Mouse (Mus musculus): Measurements from ENCODE around the gene Grin2d. TPM values are rescaled to one million over a fixed set of nuclear protein-coding genes. Genes with fewer than 3 reads are reported as not detected.

Grin2d gene
- polyA plus RNA-seq, 1 experiment from 2014 or later: 0.21 TPM

GRCm38 (mm10) chr7:45848447-45849027 is 29.6 kb downstream of the Grin2d start:
- no peaks in the 10 kb centered on the region for H3K4me1 ChIP-seq (replicated peaks)
- H3K27ac ChIP-seq: no peak overlapping the region
- H3K4me2 ChIP-seq: no peak overlapping the region
- H3K9me3 ChIP-seq (replicated peaks): no peaks in the 10 kb centered on the region
- no peak overlapping the region for H3K4me3 ChIP-seq
- H3K27me3 ChIP-seq: peaks cover 26% of the 10 kb centered on the region
- H3K9ac ChIP-seq: no peak overlapping the region
- 11% methylated on average over 6 of the region's 6 CpGs for WGBS
- ATAC-seq (replicated peaks; ENCODE audit: insufficient number of reproducible peaks, insufficient read depth, low FRiP score, low read depth): no peak
- H3K36me3 ChIP-seq: no peaks in the 10 kb centered on the region

- no peaks in the 10 kb centered on the region for H3K36me3 ChIP-seq
- no peak for ATAC-seq (replicated peaks; ENCODE audit: insufficient number of reproducible peaks, insufficient read depth, low FRiP score, low read depth)
- H3K4me3 ChIP-seq: no peak overlapping the region
- H3K4me1 ChIP-seq (replicated peaks): no peaks in the 10 kb centered on the region
- no peak overlapping the region for H3K4me2 ChIP-seq
- H3K27me3 ChIP-seq: peaks cover 38% of the 10 kb centered on the region
- H3K9me3 ChIP-seq (replicated peaks): no peaks in the 10 kb centered on the region
- WGBS: 79% methylated on average over 10 of the region's 10 CpGs
- no peak overlapping the region for H3K9ac ChIP-seq
- H3K27ac ChIP-seq: no peak overlapping the region
Observed at GRCm38 (mm10) chr7:45842950-45843744, 35.0 kb downstream of the Grin2d start.

GRCm38 (mm10) chr7:45833924-45834323 is 44.3 kb downstream of the Grin2d start:
- Histone ChIP-seq H3K4me1 (replicated peaks) (peaks cover 27% of the 10 kb centered on the region), H3K9ac (no peak overlapping the region), H3K4me3 (peak overlapping the region; percentile 41), H3K36me3 (peaks cover 5% of the 10 kb centered on the region), H3K4me2 (peak overlapping the region; percentile 67), H3K27me3 (peaks cover 58% of the 10 kb centered on the region), H3K27ac (no peak overlapping the region), H3K9me3 (replicated peaks) (no peaks in the 10 kb centered on the region)
- 3% methylated on average over 14 of the region's 31 CpGs for WGBS
- ATAC-seq (replicated peaks; ENCODE audit: insufficient number of reproducible peaks, insufficient read depth, low FRiP score, low read depth): no peak

GRCm38 (mm10) chr7:45833148-45833790 is 44.9 kb downstream of the Grin2d start:
- H3K9ac ChIP-seq: 0 out of 2 replicates have a peak overlapping the region, but pooled peaks have one; percentile 13
- WGBS: under 1% methylated on average over 86 of the region's 86 CpGs
- peak overlapping the region; percentile 41 for H3K4me3 ChIP-seq
- H3K36me3 ChIP-seq: peaks cover 12% of the 10 kb centered on the region
- no peaks in the 10 kb centered on the region for H3K9me3 ChIP-seq (replicated peaks)
- H3K27ac ChIP-seq: no peak overlapping the region
- ATAC-seq (replicated peaks; ENCODE audit: insufficient number of reproducible peaks, insufficient read depth, low FRiP score, low read depth): 0 out of 2 replicates have a peak, but pooled peaks have one; percentile 16
- peak overlapping the region; percentile 67 for H3K4me2 ChIP-seq
- H3K4me1 ChIP-seq (replicated peaks): peaks cover 27% of the 10 kb centered on the region
- H3K27me3 ChIP-seq: peaks cover 58% of the 10 kb centered on the region

GRCm38 (mm10) chr7:45832428-45832827 is 45.8 kb downstream of the Grin2d start:
- Histone ChIP-seq H3K4me1 (replicated peaks) (peaks cover 27% of the 10 kb centered on the region), H3K36me3 (peaks cover 20% of the 10 kb centered on the region), H3K9ac (no peak overlapping the region), H3K27me3 (peaks cover 55% of the 10 kb centered on the region), H3K4me3 (peak overlapping the region; percentile 41), H3K4me2 (peak overlapping the region; percentile 67), H3K27ac (no peak overlapping the region), H3K9me3 (replicated peaks) (no peaks in the 10 kb centered on the region)
- 9% methylated on average over 30 of the region's 30 CpGs for WGBS
- no peak for ATAC-seq (replicated peaks; ENCODE audit: insufficient number of reproducible peaks, insufficient read depth, low FRiP score, low read depth)

- peak overlapping the region; percentile 78; the same call in 1 of the 2 replicates for H3K9ac ChIP-seq
- H3K27ac ChIP-seq: no peak overlapping the region
- H3K27me3 ChIP-seq: peaks cover 47% of the 10 kb centered on the region
- no peak for ATAC-seq (replicated peaks; ENCODE audit: insufficient number of reproducible peaks, insufficient read depth, low FRiP score, low read depth)
- peak overlapping the region; percentile 81 for H3K4me3 ChIP-seq
- H3K4me1 ChIP-seq (replicated peaks): peaks cover 27% of the 10 kb centered on the region
- H3K36me3 ChIP-seq: peaks cover 33% of the 10 kb centered on the region
- H3K9me3 ChIP-seq (replicated peaks): no peaks in the 10 kb centered on the region
- peak overlapping the region; percentile 80 for H3K4me2 ChIP-seq
- WGBS: 24% methylated on average over 5 of the region's 5 CpGs
Observed at GRCm38 (mm10) chr7:45831128-45831525, 47.1 kb downstream of the Grin2d start.

GRCm38 (mm10) chr7:45830427-45831127 is 47.6 kb downstream of the Grin2d start, which contains the start of gene Grwd1:
Gene Grwd1 (minus strand): TSS chr7:45830944.
- no peaks in the 10 kb centered on the region for H3K9me3 ChIP-seq (replicated peaks)
- peak; percentile 71 for ATAC-seq (replicated peaks; ENCODE audit: insufficient number of reproducible peaks, insufficient read depth, low FRiP score, low read depth)
- peak within 1 kb of the TSS; percentile 78 for H3K9ac ChIP-seq
- peak within 1 kb of the TSS; percentile 80 for H3K4me2 ChIP-seq
- peaks cover 27% of the 10 kb centered on the region for H3K4me1 ChIP-seq (replicated peaks)
- peak within 1 kb of the TSS; percentile 81 for H3K4me3 ChIP-seq
- H3K27ac ChIP-seq: peak within 1 kb of the TSS; percentile 66
- under 1% methylated on average over 35 of the region's 35 CpGs for WGBS
- H3K36me3 ChIP-seq: peaks cover 38% of the 10 kb centered on the region
- peaks cover 44% of the 10 kb centered on the region for H3K27me3 ChIP-seq

GRCm38 (mm10) chr7:45826631-45827030 is 51.5 kb downstream of the Grin2d start:
- Histone ChIP-seq H3K27ac (no peak overlapping the region), H3K27me3 (peaks cover 4% of the 10 kb centered on the region), H3K4me2 (no peak overlapping the region), H3K4me3 (no peak overlapping the region), H3K9ac (no peak overlapping the region), H3K9me3 (replicated peaks) (no peaks in the 10 kb centered on the region), H3K4me1 (replicated peaks) (peaks cover 9% of the 10 kb centered on the region), H3K36me3 (peaks cover 55% of the 10 kb centered on the region)
- no peak for ATAC-seq (replicated peaks; ENCODE audit: insufficient number of reproducible peaks, insufficient read depth, low FRiP score, low read depth)
- WGBS: 90% methylated on average over 7 of the region's 7 CpGs

- Histone ChIP-seq H3K4me1 (replicated peaks) (peaks cover 5% of the 10 kb centered on the region), H3K36me3 (peaks cover 55% of the 10 kb centered on the region), H3K4me3 (no peak within 1 kb of the TSS), H3K9me3 (replicated peaks) (no peaks in the 10 kb centered on the region), H3K27ac (no peak within 1 kb of the TSS), H3K27me3 (peaks cover 5% of the 10 kb centered on the region), H3K4me2 (no peak within 1 kb of the TSS), H3K9ac (no peak within 1 kb of the TSS)
- WGBS: 64% methylated on average over 7 of the region's 7 CpGs
- ATAC-seq (replicated peaks; ENCODE audit: insufficient number of reproducible peaks, insufficient read depth, low FRiP score, low read depth): no peak; the same call in 1 of the 2 replicates
Observed at GRCm38 (mm10) chr7:45824598-45824997, 53.6 kb downstream of the Grin2d start, which contains the start of gene Kcnj14. Gene Kcnj14 (minus strand): TSS chr7:45824782.

GRCm38 (mm10) chr7:45820913-45821312 is 57.3 kb downstream of the Grin2d start:
- 0 out of 2 replicates have a peak, but pooled peaks cover 5% of the 10 kb centered on the region for H3K4me1 ChIP-seq (replicated peaks)
- H3K27ac ChIP-seq: no peak overlapping the region
- no peaks in the 10 kb centered on the region for H3K9me3 ChIP-seq (replicated peaks)
- peaks cover 17% of the 10 kb centered on the region for H3K27me3 ChIP-seq
- no peak for ATAC-seq (replicated peaks; ENCODE audit: insufficient number of reproducible peaks, insufficient read depth, low FRiP score, low read depth)
- no peak overlapping the region for H3K9ac ChIP-seq
- H3K36me3 ChIP-seq: peaks cover 20% of the 10 kb centered on the region
- H3K4me2 ChIP-seq: no peak overlapping the region
- H3K4me3 ChIP-seq: no peak overlapping the region

GRCm38 (mm10) chr7:45819843-45820242 is 58.3 kb downstream of the Grin2d start:
- Histone ChIP-seq H3K36me3 (peaks cover 9% of the 10 kb centered on the region; the same call in 1 of the 2 replicates), H3K27ac (no peak overlapping the region), H3K4me1 (replicated peaks) (peaks cover 9% of the 10 kb centered on the region), H3K9ac (no peak overlapping the region), H3K27me3 (peaks cover 17% of the 10 kb centered on the region), H3K4me3 (peak overlapping the region; percentile 24), H3K9me3 (replicated peaks) (no peaks in the 10 kb centered on the region), H3K4me2 (peak overlapping the region; percentile 55)
- no peak for ATAC-seq (replicated peaks; ENCODE audit: insufficient number of reproducible peaks, insufficient read depth, low FRiP score, low read depth)
- WGBS: 7% methylated on average over 25 of the region's 25 CpGs
